Mouse (Mus musculus) left cerebral cortex, adult 9 months (tissue): ENCODE measurements around the gene Mlx.

Experiments
- DNase-seq, 2 experiments: peaks; one replicate each; pipeline ENCODE4 v3.0.0; 2022; ENCODE audit warnings: low spot score in 2 of 2

Gene Mlx

DNA sequence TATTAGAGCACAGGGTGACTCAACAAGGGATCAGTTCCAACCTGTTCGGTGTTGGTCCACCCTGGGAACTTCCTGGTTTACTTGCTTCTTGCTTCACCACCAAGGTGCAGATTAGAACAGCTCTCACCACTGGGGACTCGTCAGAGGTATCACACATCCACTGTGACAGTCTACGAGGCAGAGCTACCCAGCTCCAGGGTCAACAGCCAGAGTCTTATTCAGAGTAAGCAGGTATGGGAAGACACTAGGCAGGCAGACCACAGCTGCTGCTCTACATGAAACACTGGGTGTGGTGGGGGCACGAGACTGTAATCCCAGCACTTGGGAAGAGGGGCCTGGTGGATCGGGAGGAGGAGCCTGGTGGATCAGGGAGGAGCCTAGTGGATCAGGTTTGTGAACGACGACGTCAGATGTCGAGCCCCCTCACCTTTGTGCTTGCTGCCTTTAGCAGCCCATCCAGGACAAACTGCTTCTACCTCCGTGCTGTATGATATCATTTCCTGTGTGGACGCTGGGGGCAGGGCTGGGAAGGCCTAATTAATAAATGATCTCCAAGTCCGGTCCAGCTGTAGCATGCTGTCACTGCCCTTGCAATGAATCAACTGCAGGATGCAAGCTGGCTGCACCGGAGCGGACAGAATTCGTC is 51.6 kb downstream of the Mlx start:
- no peak for DNase-seq

- DNase-seq: no peak
Measured at GRCm38 (mm10) chr11:101140164-101140819, 53.2 kb downstream of the Mlx start.

DNA sequence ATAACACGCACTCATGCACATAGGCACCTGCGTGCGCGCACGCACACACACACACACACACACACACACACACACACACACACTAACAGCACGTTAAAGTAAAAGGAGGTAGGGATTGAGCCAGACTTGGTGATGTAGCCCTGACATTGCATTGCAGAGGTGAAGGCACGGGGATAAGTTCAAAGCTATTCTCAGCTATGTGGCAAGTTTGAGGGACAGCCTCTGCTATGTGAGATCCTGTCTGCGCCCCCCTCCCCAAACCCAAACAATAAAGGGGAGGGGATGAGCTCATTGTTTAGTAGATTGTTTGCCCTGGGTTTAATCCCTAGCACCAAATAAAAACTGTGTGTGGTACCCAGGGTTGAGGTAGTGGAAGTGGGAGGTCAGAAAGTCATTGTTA is 54.0 kb downstream of the Mlx start:
- DNase-seq: no peak
